Mouse (Mus musculus): ENCODE data around the gene Ppm1m.

Gene Ppm1m

DNA sequence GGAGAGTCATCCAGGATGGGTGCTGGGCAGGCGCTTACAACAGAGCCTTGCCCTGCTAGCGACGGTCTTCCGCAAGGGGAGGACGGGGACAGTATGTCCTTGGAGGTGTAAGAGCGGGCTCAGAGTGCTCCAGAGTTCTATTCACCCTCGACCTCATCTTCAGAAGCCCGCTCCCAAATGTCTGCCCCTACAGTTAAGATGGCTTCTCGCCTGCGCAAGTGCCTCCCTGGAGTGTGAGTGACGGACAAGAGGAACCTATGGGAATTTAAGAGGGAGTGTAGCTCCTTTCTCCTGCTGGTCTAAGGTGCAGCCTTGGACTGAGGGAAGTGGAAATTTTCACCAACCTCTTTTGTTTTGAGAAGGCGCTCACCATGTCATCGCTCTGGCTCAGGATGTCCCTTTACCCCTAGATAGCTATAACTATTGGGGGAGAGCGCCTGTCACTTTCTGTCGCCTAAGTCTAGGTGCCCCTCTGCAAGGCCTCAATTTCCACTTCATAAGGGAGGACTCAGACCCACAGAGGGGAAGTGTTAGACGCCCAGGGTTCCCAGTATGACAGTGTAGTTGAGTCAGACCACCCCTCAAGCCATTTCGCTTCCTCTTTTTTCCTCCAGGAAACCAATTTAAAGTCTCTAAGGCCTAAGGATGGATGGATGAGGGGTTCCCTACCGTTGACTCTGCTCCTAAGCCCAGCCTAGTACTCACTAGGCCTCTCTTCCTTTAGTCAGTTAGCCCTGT, at the start of gene Ppm1m:
Gene Ppm1m, minus strand, starts transcription at position 212 of the 738 bp plus-strand sequence.
- DNase-seq: no peak

DNA sequence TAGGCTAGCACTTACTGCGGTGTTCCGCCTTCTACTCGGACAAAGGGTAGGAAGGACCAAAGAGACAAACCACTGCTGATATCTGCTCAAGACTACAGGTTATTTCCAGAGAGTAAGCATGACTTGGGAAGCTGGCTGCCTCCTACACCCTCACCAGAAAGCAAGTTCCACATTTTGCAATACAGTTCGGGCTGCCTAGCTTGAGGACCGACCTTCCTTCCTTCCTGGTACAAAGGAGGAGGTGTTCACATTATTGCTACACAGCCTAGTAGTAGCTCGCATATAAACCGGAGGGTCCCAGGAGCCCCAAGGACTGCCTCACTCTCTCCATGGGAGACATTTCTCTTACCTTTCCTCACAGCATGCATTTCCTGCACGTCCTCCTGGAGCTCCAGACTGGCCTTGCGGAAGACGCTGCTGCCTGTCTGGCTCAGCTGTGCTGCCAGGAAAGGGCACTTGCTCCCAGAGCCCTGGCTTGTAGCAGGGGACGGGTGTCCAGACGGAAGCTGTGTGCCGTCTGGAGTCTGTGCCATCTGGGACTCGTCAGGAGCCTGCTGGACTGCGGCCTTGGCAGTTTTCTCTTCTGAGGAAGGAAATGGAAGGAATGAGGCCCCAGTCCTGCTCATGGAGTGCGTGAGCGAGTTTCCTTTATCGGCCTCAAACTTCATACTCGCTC, 43.4 kb upstream of the Ppm1m start:
- DNase-seq: peak; percentile 68

DNA sequence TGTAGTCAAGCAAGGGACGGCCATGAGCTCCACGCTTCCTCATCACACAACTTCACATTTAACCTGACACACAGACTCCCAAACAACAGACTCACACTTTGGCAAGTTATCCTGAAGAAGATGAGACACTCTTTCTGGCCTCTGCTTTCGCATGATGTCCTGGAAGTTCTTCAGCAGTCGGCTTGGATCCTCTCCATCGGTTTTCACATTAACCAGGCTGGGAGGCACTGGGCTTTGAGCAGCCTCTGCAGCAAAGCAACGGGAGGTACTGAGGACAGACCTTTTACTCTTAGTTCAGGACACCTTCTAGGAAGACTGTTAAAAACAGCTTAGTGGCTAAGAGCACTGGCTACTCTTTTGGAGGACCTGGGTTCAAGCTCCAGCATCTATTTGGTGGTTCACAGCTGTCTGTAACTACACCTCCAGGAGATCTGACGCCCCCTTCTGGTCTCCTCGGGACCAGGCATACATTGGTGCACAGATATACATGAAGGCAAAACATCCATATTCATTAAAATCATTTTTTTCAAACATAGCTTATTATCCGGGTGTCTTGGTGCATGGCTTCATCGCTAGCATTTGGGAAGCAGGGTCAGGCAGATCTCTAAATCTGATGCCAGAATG, 42.1 kb upstream of the Ppm1m start:
- no peak for DNase-seq

DNA sequence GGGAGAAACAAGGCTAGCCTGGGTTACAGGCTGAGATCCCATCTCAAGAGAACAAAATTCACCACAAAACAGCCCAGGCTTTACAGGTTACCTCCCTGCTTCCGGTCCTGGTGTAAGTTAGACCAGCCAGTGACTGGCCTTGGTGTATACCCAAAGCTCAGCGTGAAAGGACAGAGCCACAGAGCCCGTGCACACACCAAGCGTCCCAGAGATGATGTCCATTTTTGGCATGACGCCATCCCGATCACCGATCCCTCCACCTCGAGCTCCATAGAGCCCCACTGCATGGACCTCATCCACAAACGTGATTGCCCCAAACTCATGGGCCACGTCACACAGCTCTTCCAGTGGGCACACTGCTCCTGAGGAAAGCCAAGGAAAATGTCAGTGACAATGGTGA, 38.3 kb upstream of the Ppm1m start:
- no peak for DNase-seq

DNA sequence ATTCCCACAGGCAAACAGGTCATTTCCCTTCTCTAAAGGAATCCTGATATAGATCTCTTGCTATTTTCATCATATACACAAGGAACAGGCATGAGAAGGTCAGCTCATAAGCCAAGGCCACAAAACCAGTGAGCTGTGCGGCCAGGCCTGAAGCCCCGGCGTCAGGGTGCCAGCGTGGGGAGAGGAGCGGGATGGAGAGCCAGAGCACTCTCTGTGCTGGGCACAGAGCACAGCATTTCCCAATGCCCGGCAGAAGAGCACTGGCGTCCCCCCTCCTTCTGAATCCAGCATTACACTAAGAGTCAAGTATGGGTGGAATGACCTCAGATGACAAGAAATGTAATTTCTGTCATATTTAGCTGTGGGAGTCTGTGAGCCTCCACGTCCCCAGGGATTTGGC, 37.9 kb upstream of the Ppm1m start:
- no peak for DNase-seq

DNA sequence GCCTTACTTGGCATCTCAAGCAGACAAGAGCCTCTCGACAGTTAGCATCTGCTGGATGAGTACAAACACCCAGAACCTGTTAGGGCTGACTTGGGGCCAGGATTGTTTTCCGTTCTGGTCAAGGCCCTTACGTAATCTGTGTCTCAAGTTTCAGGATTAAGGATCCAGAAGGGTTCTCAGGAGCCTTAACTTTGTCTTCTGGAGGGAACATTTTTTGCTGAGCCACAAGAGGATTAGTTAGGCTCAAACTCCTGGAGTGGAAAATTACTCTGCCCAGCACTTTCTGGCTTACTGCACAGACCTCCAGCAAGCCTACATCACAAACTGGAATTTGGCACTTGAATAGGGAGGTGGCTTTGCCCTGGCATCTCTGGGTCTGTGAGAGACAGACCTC, 37.3 kb upstream of the Ppm1m start:
- peak; percentile 89 for DNase-seq

DNA sequence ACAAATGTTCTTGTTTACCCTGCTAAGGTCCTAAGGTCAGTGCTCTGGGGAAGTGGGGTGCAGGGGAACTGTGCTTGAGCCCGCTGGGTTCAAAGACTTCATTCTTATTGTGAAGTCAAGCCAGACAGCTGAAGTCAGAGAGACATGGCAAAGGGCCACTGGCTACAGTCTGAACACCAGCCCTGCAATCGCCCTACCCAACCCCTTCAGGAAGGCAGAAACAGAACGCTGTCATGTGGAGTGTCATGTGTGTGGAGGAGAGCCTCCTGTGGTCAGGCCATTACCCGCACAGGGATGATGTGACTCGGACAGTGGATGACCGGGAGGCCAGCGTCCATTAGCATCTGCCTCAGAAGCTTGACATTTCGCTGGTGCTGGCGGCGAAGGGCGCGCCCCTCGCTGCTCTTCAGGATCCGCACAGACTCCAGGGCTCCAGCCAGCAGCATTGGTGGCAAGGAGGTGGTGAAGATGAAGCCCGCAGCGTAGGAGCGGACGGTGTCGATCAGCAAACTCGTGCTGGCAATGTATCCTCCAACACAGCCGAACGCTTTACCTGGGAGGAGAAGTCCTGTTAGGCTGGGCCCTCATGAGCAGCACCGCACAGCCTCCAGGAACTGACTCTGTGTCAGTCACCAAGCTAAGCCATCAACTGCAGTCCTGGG, 36.7 kb upstream of the Ppm1m start:
- peak; percentile 67 for DNase-seq

DNA sequence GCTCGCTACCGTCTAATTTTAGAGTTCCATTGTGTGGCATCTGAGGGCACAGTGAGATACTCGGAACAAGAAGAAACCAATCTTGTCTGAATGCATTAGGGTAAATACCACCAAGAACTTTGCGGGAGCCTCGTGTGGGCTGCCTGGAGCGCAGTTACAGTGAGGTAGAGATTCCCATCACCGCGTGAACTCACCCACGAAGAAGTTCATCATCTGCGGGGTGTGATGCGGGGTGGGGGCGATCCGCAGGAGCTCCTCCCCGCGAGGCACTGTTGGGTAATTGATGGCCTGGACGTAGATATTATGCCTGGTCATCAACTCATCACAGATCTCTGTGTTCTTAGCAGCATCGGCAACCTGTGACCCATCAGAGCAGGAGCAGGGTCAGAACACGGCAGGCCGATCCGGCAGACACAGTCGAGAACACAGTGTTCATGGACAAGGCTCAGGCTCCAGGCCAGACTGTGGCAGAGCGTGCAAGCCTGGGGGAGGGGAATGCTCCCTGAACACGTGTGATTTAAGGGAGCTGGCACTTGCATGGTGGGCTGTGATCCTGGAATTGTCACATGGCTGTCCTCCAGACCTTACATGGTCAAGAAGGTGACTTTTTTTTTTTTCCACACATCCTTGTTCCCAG, 35.8 kb upstream of the Ppm1m start:
- DNase-seq: peak; percentile 71

DNA sequence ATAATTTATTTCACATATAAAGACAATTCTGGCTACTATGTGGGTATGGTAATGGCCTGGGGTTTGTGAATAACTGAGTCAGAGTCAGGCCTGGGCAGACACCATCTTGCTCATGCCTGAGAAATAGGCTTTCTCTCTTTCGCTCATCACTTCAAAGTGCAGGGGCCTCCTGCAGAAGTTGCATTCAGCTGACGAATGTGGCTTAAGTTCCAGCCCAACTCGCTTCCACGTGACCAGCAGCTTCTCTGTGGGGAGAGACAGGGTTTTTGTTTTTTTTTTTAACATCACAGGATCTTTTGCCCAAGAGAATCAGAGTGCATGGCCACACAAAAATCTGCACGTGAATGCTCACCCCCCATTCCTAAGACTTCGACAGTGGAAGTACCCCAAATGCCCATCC, 34.4 kb upstream of the Ppm1m start:
- DNase-seq: no peak

DNA sequence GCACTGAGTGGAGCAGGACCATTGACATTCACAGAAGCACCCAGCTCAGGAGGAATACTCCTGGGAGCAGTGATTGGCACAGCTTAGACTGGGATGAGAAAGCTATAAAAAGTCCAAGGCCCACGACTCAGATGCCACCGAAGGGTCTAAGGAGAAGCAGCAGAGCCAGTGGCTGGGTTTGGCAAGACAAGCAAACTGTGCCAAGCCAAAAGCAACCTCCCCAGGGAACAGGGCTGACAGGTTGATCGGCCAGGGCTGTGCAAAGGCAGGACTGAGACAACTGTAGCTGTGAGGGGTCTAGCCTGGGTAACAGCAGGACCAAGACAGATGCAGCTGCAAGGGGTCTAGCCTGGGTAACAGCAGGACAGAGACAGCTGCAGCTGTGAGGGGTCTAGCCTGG, 33.4 kb upstream of the Ppm1m start:
- DNase-seq: no peak

DNA sequence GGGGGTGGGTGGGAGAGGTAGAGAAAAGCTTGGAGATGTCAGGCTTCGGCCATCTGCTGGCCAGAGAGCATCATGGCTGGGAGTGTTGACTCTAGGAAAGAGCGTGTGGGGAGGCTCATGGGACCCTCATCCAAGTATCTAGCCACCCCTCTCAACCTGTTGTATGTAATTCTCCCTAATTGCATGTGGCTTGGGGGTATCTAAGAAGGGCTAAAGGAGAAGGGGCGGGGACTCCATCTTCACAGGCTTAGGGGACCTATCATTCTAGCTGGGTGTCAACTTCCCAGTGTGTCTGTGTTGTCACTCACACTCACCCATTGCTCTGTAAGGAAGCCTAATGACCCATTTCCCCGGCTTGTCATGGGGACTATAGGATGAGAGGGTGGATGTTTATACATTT, 32.3 kb upstream of the Ppm1m start:
- DNase-seq: no peak

DNA sequence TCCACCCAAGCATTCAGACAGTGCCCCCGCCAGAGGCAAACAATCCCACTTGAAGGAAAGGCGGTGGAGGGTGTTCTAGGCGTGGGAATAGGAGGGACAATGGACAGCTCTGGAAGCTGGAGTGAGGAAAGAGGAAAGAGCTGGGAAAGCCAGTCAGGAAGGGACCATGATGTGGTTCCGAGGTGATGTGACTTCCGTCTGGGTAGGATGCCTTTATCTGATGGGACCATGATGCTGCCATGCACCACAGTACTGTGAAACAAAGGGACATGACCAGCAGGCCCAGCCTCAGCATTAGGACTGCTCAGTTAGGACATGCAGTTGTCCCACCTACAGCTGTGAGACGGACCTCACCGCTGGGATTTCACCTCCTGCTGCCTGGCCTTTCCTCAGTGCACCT, 31.7 kb upstream of the Ppm1m start:
- peak; percentile 66 for DNase-seq

DNA sequence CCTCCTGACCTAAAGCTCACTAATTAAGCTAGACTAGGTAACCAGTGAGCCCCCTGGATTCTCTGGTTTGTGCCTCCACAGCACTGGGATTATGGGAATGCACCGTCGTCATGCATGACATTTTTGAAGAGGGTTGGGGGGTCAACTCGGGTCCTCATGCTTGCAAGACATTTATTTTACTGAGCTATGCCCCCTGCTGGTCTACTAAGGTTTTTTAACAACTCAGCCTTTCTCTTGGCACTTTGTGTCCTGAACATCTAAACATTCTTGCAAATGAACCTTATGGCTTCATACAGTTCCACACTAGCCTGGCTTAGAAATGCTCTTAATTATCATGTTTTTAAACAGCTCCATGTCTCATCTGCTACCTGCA, 31.2 kb upstream of the Ppm1m start:
- DNase-seq: peak; percentile 59

DNA sequence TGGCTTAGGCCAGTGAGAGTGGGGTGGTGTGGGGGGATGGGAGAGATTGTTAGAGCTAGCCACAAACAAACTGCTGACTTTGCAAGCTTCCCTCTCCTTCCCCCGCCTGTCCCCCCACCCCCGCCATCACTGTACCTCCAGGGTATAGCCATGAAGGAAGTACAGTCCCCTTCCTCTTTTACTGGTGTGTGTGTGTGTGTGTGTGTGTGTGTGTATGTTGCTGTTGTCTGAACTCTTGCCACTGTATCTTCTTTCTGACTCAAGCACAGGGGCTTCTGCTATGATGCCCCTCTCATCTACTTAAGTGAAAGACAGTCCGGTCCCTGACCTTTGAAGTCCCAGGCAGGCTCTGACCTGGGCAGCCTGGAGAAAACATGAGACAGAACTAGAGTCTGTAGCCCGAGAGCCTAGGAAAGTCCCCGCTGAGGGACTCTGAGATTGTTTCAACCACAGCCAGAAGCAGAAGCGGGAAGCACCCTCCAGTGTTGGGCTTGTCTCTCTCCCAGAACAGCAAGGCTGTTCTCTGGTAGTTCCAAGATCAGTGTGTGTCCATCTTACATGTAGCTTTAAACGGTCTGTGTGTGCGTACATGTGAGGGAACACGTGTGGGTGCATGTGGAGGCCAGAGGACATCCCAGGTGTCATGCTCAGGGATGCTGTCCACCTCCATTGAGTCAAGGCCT, 30.6 kb upstream of the Ppm1m start:
- DNase-seq: no peak

DNA sequence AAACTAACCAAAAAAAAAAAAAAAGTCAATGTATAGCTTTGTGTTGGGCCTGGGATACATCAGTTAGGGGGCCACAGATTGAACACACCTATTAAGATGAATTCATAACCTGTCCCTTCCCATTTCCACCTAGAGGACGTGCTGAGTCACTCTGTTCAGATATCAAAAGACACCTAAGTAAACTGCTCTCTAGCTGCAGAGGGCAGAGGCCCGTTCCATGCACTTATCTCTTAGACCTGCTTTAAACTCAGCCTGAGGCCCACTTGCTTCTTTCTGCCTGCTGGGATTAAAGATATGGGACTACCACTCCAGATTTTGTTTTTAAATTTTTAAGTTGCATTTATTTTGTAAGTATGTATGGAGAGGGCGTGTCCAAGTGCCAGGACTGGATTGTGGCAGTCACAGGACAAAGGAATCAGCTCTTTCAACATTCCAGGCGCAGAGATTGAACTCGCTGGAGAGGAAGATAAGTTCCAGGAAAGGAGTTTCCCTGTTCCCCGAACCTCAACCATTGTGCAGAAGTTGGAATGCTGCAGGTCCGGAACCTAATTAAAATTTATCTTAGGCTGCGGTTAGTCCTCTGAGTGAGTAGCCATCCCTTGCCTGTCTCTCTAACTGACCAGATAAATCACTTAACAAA, 28.4 kb upstream of the Ppm1m start:
- DNase-seq: peak; percentile 62

DNA sequence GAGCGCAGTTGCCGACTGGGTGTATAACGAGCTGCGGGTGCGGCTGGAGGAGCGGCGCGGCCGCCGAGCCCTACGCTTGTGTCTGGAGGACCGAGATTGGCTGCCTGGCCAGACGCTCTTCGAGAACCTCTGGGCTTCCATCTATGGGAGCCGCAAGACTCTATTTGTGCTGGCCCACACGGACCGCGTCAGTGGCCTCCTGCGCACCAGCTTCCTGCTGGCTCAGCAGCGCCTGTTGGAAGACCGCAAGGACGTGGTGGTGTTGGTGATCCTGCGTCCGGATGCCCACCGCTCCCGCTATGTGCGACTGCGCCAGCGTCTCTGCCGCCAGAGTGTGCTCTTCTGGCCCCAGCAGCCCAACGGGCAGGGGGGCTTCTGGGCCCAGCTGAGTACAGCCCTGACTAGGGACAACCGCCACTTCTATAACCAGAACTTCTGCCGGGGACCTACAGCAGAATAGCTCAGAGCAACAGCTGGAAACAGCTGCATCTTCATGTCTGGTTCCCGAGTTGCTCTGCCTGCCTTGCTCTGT, 26.7 kb upstream of the Ppm1m start:
- peak; percentile 52 for DNase-seq

DNA sequence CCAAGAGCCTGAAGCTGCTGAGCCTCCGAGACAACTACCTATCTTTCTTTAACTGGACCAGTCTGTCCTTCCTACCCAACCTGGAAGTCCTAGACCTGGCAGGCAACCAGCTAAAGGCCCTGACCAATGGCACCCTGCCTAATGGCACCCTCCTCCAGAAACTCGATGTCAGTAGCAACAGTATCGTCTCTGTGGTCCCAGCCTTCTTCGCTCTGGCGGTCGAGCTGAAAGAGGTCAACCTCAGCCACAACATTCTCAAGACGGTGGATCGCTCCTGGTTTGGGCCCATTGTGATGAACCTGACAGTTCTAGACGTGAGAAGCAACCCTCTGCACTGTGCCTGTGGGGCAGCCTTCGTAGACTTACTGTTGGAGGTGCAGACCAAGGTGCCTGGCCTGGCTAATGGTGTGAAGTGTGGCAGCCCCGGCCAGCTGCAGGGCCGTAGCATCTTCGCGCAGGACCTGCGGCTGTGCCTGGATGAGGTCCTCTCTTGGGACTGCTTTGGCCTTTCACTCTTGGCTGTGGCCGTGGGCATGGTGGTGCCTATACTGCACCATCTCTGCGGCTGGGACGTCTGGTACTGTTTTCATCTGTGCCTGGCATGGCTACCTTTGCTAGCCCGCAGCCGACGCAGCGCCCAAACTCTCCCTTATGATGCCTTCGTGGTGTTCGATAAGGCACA, 26.1 kb upstream of the Ppm1m start:
- DNase-seq: no peak

DNA sequence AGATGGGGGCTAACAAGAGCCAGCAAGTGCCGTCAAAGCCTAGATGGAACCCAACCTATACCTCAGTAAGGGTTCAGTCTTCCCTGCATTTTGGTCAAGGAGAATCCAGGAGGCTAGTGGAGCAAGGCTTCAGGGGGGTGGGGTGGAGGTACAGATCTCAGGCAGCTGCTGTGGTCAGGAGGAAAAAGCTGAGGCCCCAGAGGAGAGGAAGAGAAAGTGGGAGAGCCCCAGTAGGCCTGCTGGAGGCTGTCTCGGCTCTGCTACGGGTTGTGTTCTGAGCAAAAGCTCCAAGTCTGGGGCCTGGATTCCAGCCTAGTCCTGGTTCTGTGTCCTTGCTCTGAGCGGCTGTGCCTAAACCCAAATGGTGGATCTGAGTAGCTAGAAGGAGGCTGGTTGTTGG, 23.4 kb upstream of the Ppm1m start:
- no peak for DNase-seq

DNA sequence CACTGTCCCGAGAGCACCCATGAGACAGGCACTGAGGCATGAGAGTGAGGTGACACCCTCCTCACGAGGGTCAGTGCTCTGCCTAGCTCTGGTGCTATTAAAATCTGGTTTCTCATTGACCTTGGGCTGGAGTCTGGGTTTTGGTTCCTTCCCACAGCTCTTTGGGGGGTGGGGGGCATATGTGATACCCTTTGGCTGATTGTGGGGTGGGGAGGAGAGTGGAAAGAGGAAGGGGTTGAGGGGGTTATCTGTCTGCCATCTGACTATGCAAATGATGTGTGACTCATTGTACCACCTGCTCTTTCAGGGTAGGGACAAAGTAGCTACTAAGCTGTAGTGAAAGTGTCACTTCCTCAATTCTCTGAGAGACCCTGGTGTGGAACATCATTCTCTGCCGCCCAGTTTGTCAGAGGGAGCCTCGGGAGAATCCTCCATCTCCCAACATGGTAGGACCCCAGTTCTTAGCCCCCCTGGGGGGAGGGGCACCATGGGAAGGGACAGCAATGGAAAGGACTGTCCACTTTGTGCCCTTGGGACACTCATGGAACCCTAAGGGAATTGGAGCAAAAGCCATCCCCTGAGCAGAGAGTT, 22.8 kb upstream of the Ppm1m start, which contains the start of gene Tlr9:
Gene Tlr9, plus strand, starts transcription at position 338 of the 591 bp plus-strand sequence.
- no peak for DNase-seq

DNA sequence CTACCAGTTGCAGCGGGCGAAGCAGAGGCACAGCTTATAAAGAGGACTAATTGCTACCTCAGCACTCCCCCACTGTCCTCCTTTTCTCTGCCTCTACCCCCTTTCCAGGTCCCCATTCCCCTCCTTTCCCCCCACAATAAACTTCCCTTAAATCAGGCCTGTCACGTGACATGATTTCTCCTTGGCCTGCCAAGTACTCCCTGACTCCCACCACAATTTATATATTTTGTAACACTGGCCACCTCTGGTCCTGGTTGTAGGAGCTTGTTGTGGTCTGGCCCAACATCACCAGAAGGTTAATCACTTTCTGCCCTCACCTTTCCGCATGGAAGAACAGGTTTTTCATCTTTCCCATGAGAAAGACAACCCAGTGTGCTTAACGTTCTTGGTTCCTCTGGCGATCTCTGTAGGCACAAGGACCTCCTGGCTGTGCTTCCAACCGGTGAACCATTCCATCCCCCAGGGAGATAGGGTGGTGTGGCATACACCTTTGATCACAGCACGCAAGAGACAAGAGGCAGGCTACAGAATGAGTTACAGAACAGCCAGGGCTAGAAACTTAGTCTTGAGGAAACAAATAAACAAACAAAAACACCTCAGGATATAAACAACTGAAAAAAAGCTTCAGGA, 21.5 kb upstream of the Ppm1m start:
- no peak for DNase-seq
